Mouse (Mus musculus): ENCODE data around the gene Enho.

- TF ChIP-seq POLR2A (IDR thresholded peaks at IDR 0.05; ENCODE audit: insufficient read depth, low read depth, low read length) (no peak), CTCF (IDR thresholded peaks at IDR 0.05) (no peak)
Observed at GRCm38 (mm10) chr4:41660851-41661430, 20.8 kb upstream of the Enho start.

All from heart, adult 2 months (tissue).